Mouse (Mus musculus): ENCODE measurements around the gene Psmd9. TPM values are rescaled to one million over a fixed set of nuclear protein-coding genes. Genes with fewer than 3 reads are reported as not detected.

The Psmd9 gene
- polyA plus RNA-seq, 1 experiment from 2014 or later = 68.5 TPM

DNA sequence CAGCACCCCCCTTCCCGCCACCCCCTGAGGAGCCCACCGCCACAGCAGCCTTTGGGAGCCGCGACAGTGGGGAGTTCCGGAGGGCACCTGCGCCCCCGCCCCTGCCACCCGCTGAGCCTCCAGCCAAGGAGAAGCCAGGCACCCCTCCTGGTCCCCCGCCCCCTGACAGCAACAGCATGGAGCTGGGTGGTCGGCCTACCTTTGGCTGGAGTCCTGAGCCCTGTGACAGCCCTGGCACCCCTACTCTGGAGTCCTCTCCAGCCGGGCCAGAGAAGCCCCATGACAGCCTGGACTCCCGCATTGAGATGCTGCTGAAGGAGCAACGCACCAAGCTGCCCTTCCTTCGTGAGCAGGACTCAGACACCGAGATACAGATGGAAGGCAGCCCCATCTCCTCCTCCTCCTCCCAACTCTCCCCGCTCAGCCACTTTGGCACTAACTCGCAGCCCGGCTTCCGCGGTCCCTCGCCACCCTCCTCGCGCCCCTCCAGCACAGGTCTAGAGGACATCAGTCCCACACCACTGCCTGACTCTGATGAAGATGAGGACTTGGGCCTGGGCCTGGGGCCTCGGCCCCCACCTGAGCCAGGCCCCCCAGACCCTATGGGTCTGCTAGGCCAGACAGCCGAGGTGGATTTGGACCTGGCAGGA, 21.0 kb upstream of the Psmd9 start:
- H3K4me3 ChIP-seq (replicated peaks) = no peak overlapping the region
- no peaks in the 10 kb centered on the region for H3K27me3 ChIP-seq (replicated peaks)
- no peak overlapping the region for H3K9ac ChIP-seq
- no peak for ATAC-seq
- no peak overlapping the region for H3K4me2 ChIP-seq (replicated peaks)
- H3K27ac ChIP-seq = 0 out of 2 replicates have a peak overlapping the region, but pooled peaks have one; percentile 9
- H3K36me3 ChIP-seq = peaks cover 39% of the 10 kb centered on the region
- H3K4me1 ChIP-seq (replicated peaks) = peaks cover 51% of the 10 kb centered on the region
- H3K9me3 ChIP-seq = no peaks in the 10 kb centered on the region
- WGBS = 86% methylated on average over 25 of the region's 25 CpGs

DNA sequence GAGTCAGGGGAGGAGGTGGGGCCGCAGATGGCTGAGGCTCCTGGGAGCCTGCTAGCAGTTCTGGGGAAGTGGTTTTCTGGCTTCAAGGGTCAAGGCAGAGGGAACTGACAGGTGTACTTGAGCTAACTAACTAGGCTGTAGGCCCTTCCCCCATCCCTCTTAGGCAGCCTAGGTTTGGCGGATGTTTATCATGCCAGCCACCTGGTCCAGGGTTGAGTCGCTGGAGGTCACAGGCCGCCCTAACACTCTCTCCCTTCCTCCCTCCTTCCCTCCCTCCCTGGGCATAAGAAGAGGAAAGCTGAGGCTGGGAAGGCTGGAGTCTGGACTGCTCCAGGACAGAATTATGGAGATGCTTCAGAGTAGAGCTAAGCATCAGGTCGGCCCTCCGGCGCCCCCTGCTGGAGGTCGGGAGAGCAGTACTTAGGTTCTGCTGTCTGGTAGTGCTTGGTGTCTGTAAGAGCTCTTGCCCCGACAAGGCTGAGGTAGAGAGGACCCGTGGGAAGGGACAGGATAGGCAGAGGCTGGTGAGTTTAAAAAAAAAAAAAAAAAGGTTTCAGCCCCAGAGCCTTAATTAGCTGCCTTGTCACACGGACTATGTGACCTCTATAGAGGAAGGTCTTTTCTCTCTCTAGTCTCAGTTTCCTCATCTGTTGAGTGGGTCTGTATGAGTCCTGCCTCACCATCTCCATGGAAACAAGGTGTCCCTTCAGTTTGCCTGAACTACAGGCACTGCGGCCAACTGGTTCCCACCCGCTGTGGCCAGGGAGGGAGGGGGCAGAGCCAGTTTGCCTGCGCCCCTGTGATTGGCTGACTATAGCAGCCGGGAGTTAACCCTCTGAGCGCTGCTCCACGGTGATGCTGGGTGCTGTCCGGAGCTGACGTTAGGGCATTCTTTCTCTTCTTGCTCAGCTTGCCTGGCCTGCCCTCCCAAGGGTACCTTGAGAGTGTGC, 19.5 kb upstream of the Psmd9 start:
- 6% methylated on average over 19 of the region's 19 CpGs for WGBS
- Histone ChIP-seq H3K4me3 (replicated peaks) (peak overlapping the region; percentile 33), H3K27ac (peak overlapping the region; percentile 20; the same call in 1 of the 2 replicates), H3K4me2 (replicated peaks) (peak overlapping the region; percentile 63), H3K9me3 (no peaks in the 10 kb centered on the region), H3K27me3 (replicated peaks) (no peaks in the 10 kb centered on the region), H3K36me3 (peaks cover 48% of the 10 kb centered on the region), H3K9ac (0 out of 2 replicates have a peak overlapping the region, but pooled peaks have one; percentile 28), H3K4me1 (replicated peaks) (peaks cover 43% of the 10 kb centered on the region)
- peak; percentile 90 for ATAC-seq

DNA sequence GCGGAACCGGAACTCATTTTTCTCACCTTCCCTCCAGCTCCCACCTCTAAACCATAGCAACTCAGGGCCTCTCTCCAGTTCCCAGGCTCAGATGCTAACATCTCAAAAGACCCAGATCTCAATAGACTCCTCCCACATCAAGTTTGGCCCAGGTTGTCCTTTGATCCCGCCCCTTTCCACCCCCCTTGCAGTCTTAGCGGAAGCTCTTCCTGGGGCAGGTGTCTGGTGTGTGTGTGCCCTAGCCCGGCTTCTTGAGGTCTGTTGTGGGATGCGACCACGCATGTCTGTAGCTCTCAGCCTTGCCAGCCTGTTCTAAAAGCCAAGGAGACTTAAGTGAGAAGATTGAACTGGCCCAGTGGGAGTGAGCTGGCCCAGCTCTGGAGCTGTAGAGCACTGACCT, 18.6 kb upstream of the Psmd9 start:
- H3K36me3 ChIP-seq = peaks cover 50% of the 10 kb centered on the region
- ATAC-seq = no peak

DNA sequence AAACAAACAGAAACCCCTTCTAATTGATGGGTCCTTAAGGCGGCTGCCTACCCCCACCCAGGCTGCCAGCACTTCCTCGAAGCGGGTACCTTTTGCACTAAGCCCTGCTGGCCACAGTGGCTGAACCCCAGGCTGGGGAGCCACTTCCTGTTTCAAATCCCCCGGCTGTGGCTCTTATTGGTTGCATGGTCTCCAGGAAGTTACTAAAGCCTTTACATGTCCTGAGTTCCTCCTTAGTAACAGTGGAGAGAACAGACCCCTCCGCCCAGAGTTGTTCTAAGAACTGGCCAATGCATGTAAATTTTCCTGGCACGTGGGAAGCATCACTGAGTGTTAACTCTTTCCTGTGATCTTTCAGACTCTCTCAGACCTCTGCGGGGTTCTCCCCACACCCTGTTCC, 18.1 kb upstream of the Psmd9 start:
- H3K36me3 ChIP-seq = peaks cover 52% of the 10 kb centered on the region
- H3K4me3 ChIP-seq (replicated peaks) = peak overlapping the region; percentile 33
- H3K4me1 ChIP-seq (replicated peaks) = peaks cover 31% of the 10 kb centered on the region
- H3K9ac ChIP-seq = no peak overlapping the region
- H3K9me3 ChIP-seq = no peaks in the 10 kb centered on the region
- peak overlapping the region; percentile 63 for H3K4me2 ChIP-seq (replicated peaks)
- H3K27me3 ChIP-seq (replicated peaks) = no peaks in the 10 kb centered on the region
- no peak for ATAC-seq
- H3K27ac ChIP-seq = peak overlapping the region; percentile 24; the same call in 1 of the 2 replicates
- WGBS = 21% methylated on average over 7 of the region's 7 CpGs

More for the DNA sequence above, 18.6 kb upstream of the Psmd9 start:
- WGBS = 30% methylated on average over 7 of the region's 7 CpGs
- Histone ChIP-seq H3K4me3 (replicated peaks) (peak overlapping the region; percentile 33), H3K9me3 (no peaks in the 10 kb centered on the region), H3K27me3 (replicated peaks) (no peaks in the 10 kb centered on the region), H3K4me2 (replicated peaks) (peak overlapping the region; percentile 63), H3K27ac (peak overlapping the region; percentile 24; the same call in 1 of the 2 replicates), H3K4me1 (replicated peaks) (peaks cover 34% of the 10 kb centered on the region), H3K9ac (0 out of 2 replicates have a peak overlapping the region, but pooled peaks have one; percentile 28)

DNA sequence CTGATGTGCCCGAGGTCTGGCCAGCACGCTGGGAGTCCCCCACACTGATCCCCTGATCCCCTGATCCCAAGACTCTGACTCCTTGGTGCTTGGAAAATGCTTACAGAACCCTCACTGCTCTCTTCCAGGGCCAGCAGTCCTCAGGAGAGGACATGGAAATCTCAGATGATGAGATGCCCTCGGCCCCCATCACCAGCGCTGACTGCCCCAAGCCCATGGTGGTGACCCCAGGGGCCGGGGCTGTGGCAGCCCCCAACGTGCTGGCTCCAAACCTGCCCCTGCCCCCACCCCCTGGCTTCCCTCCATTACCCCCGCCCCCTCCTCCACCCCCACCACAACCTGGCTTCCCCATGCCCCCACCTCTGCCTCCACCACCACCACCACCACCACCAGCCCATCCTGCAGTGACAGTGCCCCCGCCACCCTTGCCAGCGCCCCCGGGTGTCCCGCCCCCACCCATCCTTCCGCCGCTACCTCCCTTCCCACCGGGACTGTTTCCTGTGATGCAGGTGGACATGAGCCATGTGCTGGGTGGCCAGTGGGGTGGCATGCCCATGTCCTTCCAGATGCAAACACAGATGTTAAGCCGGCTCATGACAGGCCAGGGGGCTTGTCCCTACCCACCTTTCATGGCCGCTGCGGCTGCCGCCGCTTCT, 17.4 kb upstream of the Psmd9 start:
- Histone ChIP-seq H3K4me2 (replicated peaks) (no peak overlapping the region), H3K9ac (no peak overlapping the region), H3K9me3 (no peaks in the 10 kb centered on the region), H3K36me3 (peaks cover 53% of the 10 kb centered on the region), H3K4me3 (replicated peaks) (no peak overlapping the region), H3K4me1 (replicated peaks) (peaks cover 31% of the 10 kb centered on the region), H3K27ac (no peak overlapping the region), H3K27me3 (replicated peaks) (no peaks in the 10 kb centered on the region)
- ATAC-seq = no peak
- 93% methylated on average over 19 of the region's 19 CpGs for WGBS

DNA sequence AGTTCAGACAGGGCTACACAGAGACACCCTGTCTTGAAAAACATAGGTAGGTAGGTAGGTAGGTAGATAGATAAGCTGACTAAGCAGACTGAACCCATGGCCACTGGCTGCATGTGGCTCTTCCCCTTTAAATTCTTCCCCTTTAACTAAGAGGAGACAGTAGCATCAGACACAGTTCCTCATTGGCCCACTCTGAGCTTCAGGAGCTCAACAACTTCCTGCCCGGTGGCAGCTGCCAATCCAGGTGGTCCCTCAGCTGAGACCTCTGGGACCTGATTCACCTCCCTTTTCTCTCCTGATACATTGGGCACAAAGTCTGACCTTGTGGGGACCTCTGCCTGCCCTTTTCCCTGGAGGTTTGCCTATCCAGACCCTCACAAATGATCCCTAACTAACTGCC, 16.3 kb upstream of the Psmd9 start:
- WGBS = 81% methylated on average over 1 of the region's 1 CpGs
- H3K4me3 ChIP-seq (replicated peaks) = no peak overlapping the region
- H3K4me2 ChIP-seq (replicated peaks) = no peak overlapping the region
- H3K36me3 ChIP-seq = peaks cover 54% of the 10 kb centered on the region
- no peak overlapping the region for H3K9ac ChIP-seq
- no peaks in the 10 kb centered on the region for H3K27me3 ChIP-seq (replicated peaks)
- no peaks in the 10 kb centered on the region for H3K9me3 ChIP-seq
- no peak for ATAC-seq
- no peak overlapping the region for H3K27ac ChIP-seq
- peaks cover 31% of the 10 kb centered on the region for H3K4me1 ChIP-seq (replicated peaks)

DNA sequence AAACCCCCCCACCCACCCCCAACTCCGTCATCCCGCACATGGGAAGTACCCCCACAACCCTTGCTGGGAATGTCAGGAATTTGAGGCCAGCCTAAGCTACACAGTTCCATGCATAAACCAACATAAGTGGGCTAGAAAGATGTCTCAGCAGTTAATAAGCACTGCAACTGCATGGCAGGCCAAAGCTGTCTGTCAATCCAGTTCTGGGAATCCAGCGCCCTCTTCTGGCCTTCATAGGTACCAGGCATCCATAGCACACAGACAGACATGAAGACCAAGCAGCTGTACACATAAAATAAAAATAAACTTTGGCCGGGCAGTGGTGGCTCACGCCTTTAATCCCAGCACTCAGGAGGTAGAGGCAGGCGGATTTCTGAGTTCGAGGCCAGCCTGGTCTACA, 13.8 kb upstream of the Psmd9 start:
- Histone ChIP-seq H3K4me3 (replicated peaks) (no peak overlapping the region), H3K9me3 (no peaks in the 10 kb centered on the region), H3K9ac (no peak overlapping the region), H3K27me3 (replicated peaks) (no peaks in the 10 kb centered on the region), H3K4me1 (replicated peaks) (peaks cover 7% of the 10 kb centered on the region), H3K27ac (no peak overlapping the region), H3K4me2 (replicated peaks) (no peak overlapping the region), H3K36me3 (peaks cover 67% of the 10 kb centered on the region)
- ATAC-seq = no peak
- 51% methylated on average over 7 of the region's 7 CpGs for WGBS

DNA sequence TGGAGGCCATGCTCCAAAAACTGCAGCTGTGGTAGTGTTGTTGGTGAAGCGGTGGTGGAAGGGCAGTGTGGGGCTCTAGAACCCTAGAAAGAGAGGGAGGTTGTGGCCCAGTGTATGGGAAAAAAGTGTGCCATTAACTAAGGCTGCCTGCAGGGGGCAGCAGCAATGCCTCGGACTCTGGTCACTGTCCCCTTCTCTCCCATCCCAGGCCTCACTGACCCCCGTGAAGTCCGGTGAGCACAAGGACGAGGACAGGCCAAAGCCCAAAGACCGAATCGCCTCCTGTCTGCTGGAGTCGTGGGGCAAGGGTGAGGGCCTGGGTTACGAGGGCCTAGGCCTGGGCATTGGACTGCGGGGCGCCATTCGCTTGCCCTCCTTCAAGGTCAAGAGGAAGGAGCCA, 12.4 kb upstream of the Psmd9 start:
- ATAC-seq = no peak
- H3K9me3 ChIP-seq = no peaks in the 10 kb centered on the region
- H3K4me2 ChIP-seq (replicated peaks) = no peak overlapping the region
- H3K36me3 ChIP-seq = peaks cover 75% of the 10 kb centered on the region
- WGBS = 92% methylated on average over 12 of the region's 12 CpGs
- H3K27ac ChIP-seq = no peak overlapping the region
- H3K4me3 ChIP-seq (replicated peaks) = no peak overlapping the region
- H3K4me1 ChIP-seq (replicated peaks) = no peaks in the 10 kb centered on the region
- no peak overlapping the region for H3K9ac ChIP-seq
- no peaks in the 10 kb centered on the region for H3K27me3 ChIP-seq (replicated peaks)

DNA sequence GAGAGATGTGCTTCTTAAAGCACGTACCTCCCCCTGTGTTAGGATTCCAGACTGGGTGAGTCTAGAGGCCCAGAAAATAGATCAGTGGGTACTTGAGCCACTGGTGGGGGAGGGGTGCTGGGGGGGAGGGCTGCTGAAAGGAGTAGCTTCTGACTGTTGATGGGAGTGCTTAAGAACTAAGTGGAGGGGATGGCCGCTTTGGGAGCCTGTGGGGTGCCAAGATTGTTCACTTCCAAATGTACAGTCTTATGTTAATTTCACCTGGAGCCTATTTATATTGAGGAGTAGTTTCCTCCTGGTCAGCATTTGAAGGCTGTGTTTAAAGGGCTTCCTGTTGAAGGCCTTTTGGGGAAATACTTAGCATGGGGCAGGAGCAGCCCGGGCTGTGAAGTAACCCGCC, 11.2 kb upstream of the Psmd9 start:
- H3K9ac ChIP-seq = no peak overlapping the region
- peaks cover 71% of the 10 kb centered on the region for H3K36me3 ChIP-seq
- no peak for ATAC-seq
- no peak overlapping the region for H3K27ac ChIP-seq
- H3K27me3 ChIP-seq (replicated peaks) = no peaks in the 10 kb centered on the region
- WGBS = 79% methylated on average over 4 of the region's 4 CpGs
- no peaks in the 10 kb centered on the region for H3K4me1 ChIP-seq (replicated peaks)
- no peak overlapping the region for H3K4me2 ChIP-seq (replicated peaks)
- H3K9me3 ChIP-seq = no peaks in the 10 kb centered on the region
- H3K4me3 ChIP-seq (replicated peaks) = no peak overlapping the region

DNA sequence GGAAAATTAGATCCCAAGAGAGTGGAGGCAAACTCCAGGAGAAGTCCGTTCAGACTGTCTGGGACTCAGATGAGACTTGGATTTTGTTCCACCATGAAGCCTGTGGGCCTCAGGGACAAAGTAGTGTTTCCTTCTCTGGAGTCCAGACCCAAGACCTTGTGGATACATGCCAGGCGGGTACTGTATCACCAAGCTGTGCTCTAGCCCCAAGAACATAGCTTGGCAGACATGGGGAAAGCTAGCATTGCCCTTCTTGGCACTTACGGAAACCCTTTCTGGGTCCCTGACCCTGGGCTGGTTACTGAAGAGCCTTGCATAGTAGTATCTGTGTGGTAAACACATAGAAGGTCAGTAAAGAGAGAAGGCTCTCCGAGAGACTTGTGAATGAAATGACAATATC, 9.8 kb upstream of the Psmd9 start:
- ATAC-seq = no peak
- 94% methylated on average over 4 of the region's 4 CpGs for WGBS
- no peaks in the 10 kb centered on the region for H3K9me3 ChIP-seq

DNA sequence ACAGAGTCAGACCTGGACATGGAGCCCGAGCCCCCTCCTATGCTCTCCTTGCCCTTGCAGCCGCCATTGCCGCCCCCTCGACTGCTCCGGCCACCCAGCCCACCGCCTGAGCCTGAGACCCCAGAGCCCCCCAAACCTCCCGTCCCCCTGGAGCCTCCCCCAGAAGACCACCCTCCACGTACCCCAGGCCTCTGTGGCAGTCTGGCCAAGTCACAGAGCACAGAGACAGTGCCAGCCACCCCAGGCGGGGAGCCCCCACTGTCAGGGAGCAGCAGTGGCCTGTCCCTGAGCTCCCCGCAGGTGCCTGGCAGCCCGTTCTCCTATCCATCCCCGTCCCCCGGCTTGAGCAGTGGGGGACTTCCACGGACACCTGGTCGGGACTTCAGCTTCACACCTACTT, 9.3 kb upstream of the Psmd9 start:
- no peak overlapping the region for H3K4me2 ChIP-seq (replicated peaks)
- H3K27me3 ChIP-seq (replicated peaks) = no peaks in the 10 kb centered on the region
- H3K4me3 ChIP-seq (replicated peaks) = no peak overlapping the region
- H3K27ac ChIP-seq = no peak overlapping the region
- no peak for ATAC-seq
- no peak overlapping the region for H3K9ac ChIP-seq
- H3K4me1 ChIP-seq (replicated peaks) = no peaks in the 10 kb centered on the region
- H3K36me3 ChIP-seq = peaks cover 76% of the 10 kb centered on the region
- H3K9me3 ChIP-seq = no peaks in the 10 kb centered on the region
- WGBS = 93% methylated on average over 15 of the region's 15 CpGs

More for the DNA sequence above, 9.8 kb upstream of the Psmd9 start:
- H3K4me2 ChIP-seq (replicated peaks) = no peak overlapping the region
- H3K9ac ChIP-seq = no peak overlapping the region
- H3K4me1 ChIP-seq (replicated peaks) = no peaks in the 10 kb centered on the region
- no peak overlapping the region for H3K27ac ChIP-seq
- no peak overlapping the region for H3K4me3 ChIP-seq (replicated peaks)
- no peaks in the 10 kb centered on the region for H3K27me3 ChIP-seq (replicated peaks)
- peaks cover 78% of the 10 kb centered on the region for H3K36me3 ChIP-seq

DNA sequence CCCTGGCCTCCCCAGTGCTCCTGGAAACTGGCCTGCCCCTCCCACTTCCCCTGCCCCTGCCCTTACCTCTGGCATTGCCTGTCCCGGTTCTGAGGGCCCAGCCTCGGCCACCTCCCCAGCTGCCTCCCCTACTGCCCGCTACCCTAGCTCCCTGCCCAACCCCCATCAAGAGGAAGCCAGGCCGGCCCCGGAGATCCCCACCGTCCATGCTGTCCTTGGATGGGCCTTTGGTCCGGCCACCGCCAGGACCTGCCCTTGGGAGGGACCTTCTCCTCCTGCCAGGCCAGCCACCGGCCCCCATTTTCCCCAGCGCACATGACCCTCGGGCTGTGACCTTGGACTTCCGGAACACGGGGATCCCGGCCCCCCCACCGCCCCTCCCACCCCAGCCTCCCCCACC, 8.9 kb upstream of the Psmd9 start:
- Histone ChIP-seq H3K9me3 (no peaks in the 10 kb centered on the region), H3K9ac (no peak overlapping the region), H3K36me3 (peaks cover 75% of the 10 kb centered on the region), H3K27ac (no peak overlapping the region), H3K27me3 (replicated peaks) (no peaks in the 10 kb centered on the region), H3K4me1 (replicated peaks) (no peaks in the 10 kb centered on the region), H3K4me2 (replicated peaks) (no peak overlapping the region), H3K4me3 (replicated peaks) (no peak overlapping the region)
- 85% methylated on average over 15 of the region's 15 CpGs for WGBS
- ATAC-seq = no peak
